Mouse (Mus musculus) kidney, postnatal 0 days (tissue): ENCODE data around the gene Cux2. TPM values are rescaled to one million over a fixed set of nuclear protein-coding genes. Genes with fewer than 3 reads are reported as not detected.

Source experiments
- ATAC-seq: fragments of 200-750 bp; cut with Nextera tagmentation; replicated peaks from 2 replicates; pipeline ENCODE4 v1.8.0; 2017; ENCODE audit warnings: low read depth, moderate number of reproducible peaks, moderate TSS enrichment, moderate library complexity; ENCODE audit not compliant: low FRiP score
- DNase-seq: peaks from one replicate; pipeline ENCODE4 v3.0.0-alpha.2; 2016; ENCODE audit warnings: low spot score
- H3K27ac ChIP-seq: fragments of 300-500 bp; sonication (generic); 2 replicates; pipeline ENCODE4 v1.5.1; 2014; ENCODE audit warnings: mild to moderate bottlenecking
- H3K27me3 ChIP-seq: fragments of 300-500 bp; sonication (generic); 2 replicates; pipeline ENCODE4 v1.6.1; 2014; ENCODE audit warnings: low read length, mixed read lengths; ENCODE audit not compliant: insufficient read depth
- H3K36me3 ChIP-seq: fragments of 300-500 bp; sonication (generic); 2 replicates; pipeline ENCODE4 v1.6.1; 2014; ENCODE audit warnings: low read length, mixed read lengths; ENCODE audit not compliant: insufficient read depth
- H3K4me1 ChIP-seq: fragments of 300-500 bp; sonication (generic); replicated peaks from 2 replicates; pipeline ENCODE4 v1.6.1; 2014; ENCODE audit warnings: antibody characterized with exemption, low read length, mixed read lengths; ENCODE audit not compliant: insufficient read depth
- H3K4me2 ChIP-seq: fragments of 300-500 bp; sonication (generic); 2 replicates; pipeline ENCODE4 v1.6.1; 2014; ENCODE audit warnings: mild to moderate bottlenecking, low read length, moderate library complexity, mixed read lengths
- H3K4me3 ChIP-seq: fragments of 300-500 bp; sonication (generic); replicated peaks from 2 replicates; pipeline ENCODE4 v1.5.1; 2014; ENCODE audit warnings: low read depth, low read length
- H3K9ac ChIP-seq: fragments of 300-500 bp; sonication (generic); 2 replicates; pipeline ENCODE4 v1.6.1; 2014; ENCODE audit warnings: low read depth, low read length
- H3K9me3 ChIP-seq: fragments of 300-500 bp; sonication (generic); replicated peaks from 2 replicates; pipeline ENCODE4 v1.6.1; 2016; ENCODE audit warnings: low read length, inconsistent platforms, mixed read lengths
- CTCF ChIP-seq: IDR thresholded peaks from 2 replicates; pipeline ENCODE4 v1.5.1; 2016; ENCODE audit warnings: antibody characterized with exemption, low read depth, mild to moderate bottlenecking, moderate library complexity
- WGBS: fragments of 180-500 bp; shearing (Covaris S2); extraction: QIAGEN DNeasy Blood & Tissue Kit; methylation state at CpG from one replicate; pipeline ENCODE4 v1.1.7; 2014; 5-methylcytosine and 5-hydroxymethylcytosine counted together
- microRNA-seq: library from miRNA; unstranded; fragments of <30 nt; microRNA quantifications from one replicate; pipeline ENCODE4, GENCODE M21; 2016
- polyA plus RNA-seq: library from polyadenylated mRNA; unstranded; fragments of >200 nt; fragmentation: Nextera tagmentation; extraction: Ambion mirVana; gene quantifications from 2 replicates; pipeline ENCODE4 v1.2.1, GENCODE M21; 2015

The Cux2 gene
- polyA plus RNA-seq, 1 experiment from 2014 or later = 5.9 TPM

DNA sequence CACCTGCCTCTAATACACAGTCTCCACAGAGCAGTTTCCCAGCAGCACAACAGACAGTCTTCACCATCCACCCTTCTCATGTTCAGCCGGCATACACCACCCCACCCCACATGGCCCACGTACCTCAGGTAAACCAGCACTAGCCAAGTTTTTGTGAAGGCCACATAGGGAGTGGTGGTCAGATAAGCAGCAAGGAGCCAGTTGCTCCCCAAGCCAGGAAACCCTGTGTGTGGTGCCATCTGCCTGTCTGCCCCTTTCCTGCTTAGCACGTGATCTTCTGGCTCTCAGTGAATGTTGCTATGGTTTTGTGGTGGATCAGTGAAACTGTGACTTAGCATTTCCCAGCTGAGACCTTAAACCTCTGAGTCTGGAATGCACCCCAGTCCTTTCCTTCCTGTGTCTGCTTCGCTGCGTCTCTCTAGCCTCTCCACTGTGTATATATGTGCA lies 238.4 kb downstream of the Cux2 start:
- DNase-seq = no peak
- WGBS = 79% methylated on average over 5 of the region's 5 CpGs
- H3K9ac ChIP-seq = no peak overlapping the region
- no peak overlapping the region for H3K27ac ChIP-seq
- no peaks in the 10 kb centered on the region for H3K9me3 ChIP-seq
- peaks cover 51% of the 10 kb centered on the region for H3K36me3 ChIP-seq
- no peaks in the 10 kb centered on the region; the same call in 1 of the 2 replicates for H3K4me1 ChIP-seq
- H3K4me3 ChIP-seq = no peak overlapping the region
- no peak overlapping the region for H3K4me2 ChIP-seq
- no peak for TF ChIP-seq CTCF
- H3K27me3 ChIP-seq = no peaks in the 10 kb centered on the region
- ATAC-seq = no peak

DNA sequence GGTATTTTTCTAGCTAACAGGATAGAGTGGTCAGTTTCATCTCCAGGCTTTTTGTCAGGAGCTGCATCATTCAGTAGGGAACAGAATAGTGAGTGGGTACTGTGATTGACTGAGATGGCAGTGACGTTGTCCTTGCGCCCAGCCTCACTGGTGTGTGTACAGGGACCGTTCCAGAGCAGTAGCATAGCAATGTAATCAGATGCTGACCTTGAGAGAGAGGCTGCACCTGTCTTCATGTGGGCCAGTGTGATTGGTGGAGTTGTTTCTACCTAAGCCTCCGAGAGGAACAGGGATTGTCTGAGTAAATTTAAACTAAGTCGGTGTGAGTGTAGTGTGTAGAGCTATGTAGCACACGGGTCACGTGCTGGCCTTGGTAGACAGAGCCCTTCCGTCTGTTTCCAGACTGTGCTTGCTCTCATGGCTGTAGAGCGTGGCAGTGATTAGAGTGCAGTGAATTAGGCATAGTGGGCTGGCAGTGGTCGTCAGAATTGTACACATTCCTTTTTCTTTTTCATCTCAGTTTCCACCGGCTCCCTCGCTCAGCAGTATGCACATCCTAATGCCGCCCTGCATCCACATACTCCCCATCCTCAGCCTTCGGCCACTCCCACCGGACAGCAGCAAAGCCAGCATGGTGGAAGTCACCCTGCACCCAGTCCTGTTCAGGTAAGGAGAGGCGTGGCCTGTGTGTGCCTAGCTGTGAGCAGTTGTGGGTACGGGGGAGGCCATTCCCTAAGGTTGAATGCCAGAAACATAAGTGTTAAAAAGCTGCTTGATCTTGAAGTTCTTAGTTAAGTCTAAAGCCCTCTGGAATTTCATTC lies 239.4 kb downstream of the Cux2 start:
- 87% methylated on average over 17 of the region's 17 CpGs for WGBS
- TF ChIP-seq CTCF = no peak
- Histone ChIP-seq H3K36me3 (peaks cover 41% of the 10 kb centered on the region), H3K27ac (no peak overlapping the region), H3K9me3 (no peaks in the 10 kb centered on the region), H3K9ac (no peak overlapping the region), H3K4me2 (no peak overlapping the region), H3K4me1 (no peaks in the 10 kb centered on the region; the same call in 1 of the 2 replicates), H3K4me3 (no peak overlapping the region), H3K27me3 (no peaks in the 10 kb centered on the region)
- ATAC-seq = no peak
- DNase-seq = no peak

GRCm38 (mm10) chr5:121809667-121810224 lies 240.2 kb downstream of the Cux2 start:
- no peak for TF ChIP-seq CTCF
- H3K9me3 ChIP-seq = no peaks in the 10 kb centered on the region
- no peaks in the 10 kb centered on the region for H3K27me3 ChIP-seq
- no peak overlapping the region for H3K4me3 ChIP-seq
- no peak for DNase-seq
- H3K9ac ChIP-seq = no peak overlapping the region
- no peak overlapping the region for H3K4me2 ChIP-seq
- H3K36me3 ChIP-seq = peaks cover 40% of the 10 kb centered on the region
- ATAC-seq = no peak
- no peaks in the 10 kb centered on the region; the same call in 1 of the 2 replicates for H3K4me1 ChIP-seq
- 48% methylated on average over 5 of the region's 5 CpGs for WGBS
- no peak overlapping the region for H3K27ac ChIP-seq

GRCm38 (mm10) chr5:121808202-121808601 lies 241.7 kb downstream of the Cux2 start:
- no peak for ATAC-seq
- no peak overlapping the region for H3K4me2 ChIP-seq
- no peak for DNase-seq
- no peak overlapping the region for H3K9ac ChIP-seq
- H3K36me3 ChIP-seq = peaks cover 41% of the 10 kb centered on the region
- 73% methylated on average over 2 of the region's 2 CpGs for WGBS
- no peaks in the 10 kb centered on the region; the same call in 1 of the 2 replicates for H3K4me1 ChIP-seq
- H3K27ac ChIP-seq = no peak overlapping the region
- H3K4me3 ChIP-seq = no peak overlapping the region
- H3K27me3 ChIP-seq = no peaks in the 10 kb centered on the region
- no peak for TF ChIP-seq CTCF
- H3K9me3 ChIP-seq = no peaks in the 10 kb centered on the region

DNA sequence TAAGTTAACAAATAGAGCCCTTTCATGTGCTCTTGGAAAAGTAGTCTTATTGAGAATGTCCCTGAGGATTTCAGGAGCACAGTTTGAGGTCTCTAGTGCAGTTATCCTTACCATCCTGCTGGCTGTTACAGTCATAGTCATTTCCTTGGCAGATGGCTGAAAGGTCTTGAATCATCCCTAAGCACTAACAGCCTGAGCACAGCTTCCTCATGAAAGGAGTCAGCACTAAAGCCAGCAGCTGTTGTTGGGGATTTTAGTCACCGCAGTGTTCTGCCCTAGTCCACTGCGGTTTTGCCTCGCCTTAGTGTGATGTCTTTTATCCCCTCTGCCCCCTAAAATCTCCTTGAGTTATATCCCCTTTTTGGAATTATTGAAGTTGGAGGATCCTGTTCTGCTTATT lies 242.7 kb downstream of the Cux2 start:
- no peak for DNase-seq

More for the DNA sequence above, 242.7 kb downstream of the Cux2 start:
- TF ChIP-seq CTCF = no peak
- H3K27ac ChIP-seq = no peak overlapping the region
- ATAC-seq = no peak
- 84% methylated on average over 3 of the region's 3 CpGs for WGBS
- H3K4me3 ChIP-seq = no peak overlapping the region
- H3K4me1 ChIP-seq = no peaks in the 10 kb centered on the region; the same call in 1 of the 2 replicates
- H3K9ac ChIP-seq = no peak overlapping the region
- no peaks in the 10 kb centered on the region for H3K27me3 ChIP-seq
- H3K9me3 ChIP-seq = no peaks in the 10 kb centered on the region
- no peak overlapping the region for H3K4me2 ChIP-seq
- H3K36me3 ChIP-seq = peaks cover 40% of the 10 kb centered on the region

Small RNAs within 50 kb of the gene (microRNA-seq; reads per million reads assigned to microRNA genes)
- gene Mir7031 = not detected

Other genes starting within 250 kb of the Cux2 start
- gene Sh2b3, start 212.5 kb downstream of the Cux2 start, polyA plus RNA-seq = 19.4 and 21.0 TPM in 2 replicates
- 25.7 and 26.7 TPM in 2 replicates for gene Pheta1, start 201.1 kb downstream of the Cux2 start, polyA plus RNA-seq
- 0.80 and 1.4 TPM in 2 replicates for gene Myl2, start 50.8 kb upstream of the Cux2 start, polyA plus RNA-seq
- gene Ccdc63, start 90.7 kb upstream of the Cux2 start, polyA plus RNA-seq = not detected in 2 replicates
- gene Ppp1cc, start 108.2 kb upstream of the Cux2 start, polyA plus RNA-seq = 203 and 220 TPM in 2 replicates
- gene Hvcn1, start 156.7 kb upstream of the Cux2 start, polyA plus RNA-seq = 12.2 and 13.5 TPM in 2 replicates
- 5.2 and 6.6 TPM in 2 replicates for gene Tctn1, start 214.4 kb upstream of the Cux2 start, polyA plus RNA-seq
- 10.4 and 12.1 TPM in 2 replicates for gene Pptc7, start 234.3 kb upstream of the Cux2 start, polyA plus RNA-seq